Mouse (Mus musculus) CH12.LX (cell line): ENCODE results near the gene Rpl35a. TPM values are rescaled to one million over a fixed set of nuclear protein-coding genes. Genes with fewer than 3 reads are reported as not detected.

Experiments
- DNase-seq: peaks from one replicate; pipeline ENCODE4 v3.0.0-alpha.2; 2013; ENCODE audit errors: extremely low read depth
- H3K27ac ChIP-seq: 2 replicates; pipeline ENCODE4 v1.5.1; 2012; ENCODE audit warnings: low read depth, mild to moderate bottlenecking, control low read depth, moderate library complexity; ENCODE audit not compliant: insufficient read depth
- H3K27me3 ChIP-seq: replicated peaks from 2 replicates; pipeline ENCODE3; 2012; ENCODE audit warnings: inconsistent platforms
- H3K36me3 ChIP-seq, 2 experiments: replicated peaks in 1 of 2; 2 replicates each; pipeline versions ENCODE3 to v1.6.1; 2012; ENCODE audit warnings: inconsistent platforms in 1 of 2, low read length in 1 of 2, mild to moderate bottlenecking in 1 of 2, mixed read lengths in 1 of 2, moderate library complexity in 1 of 2; ENCODE audit not compliant: control insufficient read depth in 1 of 2, insufficient read depth in 1 of 2
- H3K4me1 ChIP-seq, 2 experiments: 2 replicates each; pipeline ENCODE4 v1.6.1; 2012; ENCODE audit warnings: inconsistent platforms in 1 of 2, moderate library complexity in 1 of 2; ENCODE audit not compliant: insufficient read depth in 2 of 2, control insufficient read depth in 1 of 2
- H3K4me2 ChIP-seq: 2 replicates; pipeline ENCODE4 v1.6.1; 2012; ENCODE audit warnings: low read depth, mild to moderate bottlenecking, control low read depth; ENCODE audit not compliant: poor library complexity, insufficient read depth, severe bottlenecking
- H3K4me3 ChIP-seq, 3 experiments: fragments of 150-350 bp in 1 of 3; sonication (generic) in 1 of 3; replicated peaks in 1 of 3; 2 replicates each; pipeline versions ENCODE3 to v1.5.1; 2011 to 2012; ENCODE audit warnings: low read depth in 2 of 3, low read length in 2 of 3, mild to moderate bottlenecking in 2 of 3, moderate library complexity in 2 of 3, control low read depth in 1 of 3, improper control_type of control experiment in 1 of 3, inconsistent platforms in 1 of 3, mixed read lengths in 1 of 3; ENCODE audit not compliant: poor library complexity in 1 of 3
- H3K79me2 ChIP-seq: replicated peaks from 2 replicates; pipeline ENCODE4 v1.6.1; 2012; ENCODE audit warnings: mild to moderate bottlenecking, moderate library complexity; ENCODE audit not compliant: control insufficient read depth, poor library complexity, insufficient read depth, severe bottlenecking; ENCODE audit errors: extremely low read depth
- H3K9ac ChIP-seq: 2 replicates; pipeline ENCODE4 v1.6.1; 2012; ENCODE audit warnings: low read depth, mild to moderate bottlenecking, control low read depth, moderate library complexity; ENCODE audit not compliant: insufficient read depth
- H3K9me3 ChIP-seq: replicated peaks from 2 replicates; pipeline ENCODE3; 2012; ENCODE audit warnings: low read length, inconsistent platforms, mixed read lengths
- BHLHE40 ChIP-seq: IDR thresholded peaks from 2 replicates; pipeline ENCODE4 v1.6.1; 2011; ENCODE audit warnings: mild to moderate bottlenecking, low read depth, low read length, improper control_type of control experiment
- CTCF ChIP-seq, 2 experiments: IDR thresholded peaks in 1 of 2; conservative IDR thresholded peaks in 1 of 2; 2 replicates each; pipeline ENCODE4 v1.5.1; 2011 to 2012; ENCODE audit warnings: low read depth in 2 of 2, low read length in 2 of 2, improper control_type of control experiment in 1 of 2, inconsistent platforms in 1 of 2, mild to moderate bottlenecking in 1 of 2, moderate library complexity in 1 of 2
- EP300 ChIP-seq: IDR thresholded peaks from 2 replicates; pipeline ENCODE4 v1.6.1; 2011; ENCODE audit warnings: low read length, improper control_type of control experiment
- ETS1 ChIP-seq: conservative IDR thresholded peaks from 2 replicates; pipeline ENCODE4 v1.6.1; 2012; ENCODE audit warnings: low read depth, mild to moderate bottlenecking, inconsistent platforms, low read length, improper control_type of control experiment, moderate library complexity
- GABPA ChIP-seq: IDR thresholded peaks from 2 replicates; pipeline ENCODE4 v1.6.1; 2012; ENCODE audit warnings: low read depth, low read length, improper control_type of control experiment, inconsistent platforms; ENCODE audit not compliant: insufficient replicate concordance
- KAT2A ChIP-seq: IDR thresholded peaks from 2 replicates; pipeline ENCODE4 v1.6.1; 2012; ENCODE audit warnings: low read length, improper control_type of control experiment, inconsistent platforms; ENCODE audit not compliant: insufficient replicate concordance
- MAFK ChIP-seq: IDR thresholded peaks from 2 replicates; pipeline ENCODE4 v1.6.1; 2011; ENCODE audit warnings: low read length, improper control_type of control experiment; ENCODE audit not compliant: insufficient replicate concordance
- MAZ ChIP-seq: IDR thresholded peaks from 2 replicates; pipeline ENCODE4 v1.6.1; 2012; ENCODE audit warnings: low read depth, mild to moderate bottlenecking, inconsistent platforms, low read length, improper control_type of control experiment, moderate library complexity
- MEF2A ChIP-seq: IDR thresholded peaks from 2 replicates; pipeline ENCODE4 v1.6.1; 2014; ENCODE audit warnings: low read depth, mild to moderate bottlenecking, inconsistent platforms, low read length, improper control_type of control experiment, borderline replicate concordance
- MXI1 ChIP-seq: IDR thresholded peaks from 2 replicates; pipeline ENCODE4 v1.6.1; 2011; ENCODE audit warnings: mild to moderate bottlenecking, low read depth, low read length, improper control_type of control experiment
- MYC ChIP-seq: IDR thresholded peaks from 2 replicates; pipeline ENCODE4 v1.6.1; 2011; ENCODE audit warnings: low read depth, mild to moderate bottlenecking, improper control_type of control experiment, low read length
- NELFE ChIP-seq: IDR thresholded peaks from 2 replicates; pipeline ENCODE4 v1.6.1; 2011; ENCODE audit warnings: low read depth, low read length, improper control_type of control experiment
- PAX5 ChIP-seq: IDR thresholded peaks from 2 replicates; pipeline ENCODE4 v1.6.1; 2012; ENCODE audit warnings: low read length, inconsistent platforms, mixed read lengths
- POLR2A ChIP-seq: IDR thresholded peaks from 2 replicates; pipeline ENCODE4 v1.6.1; 2011; ENCODE audit warnings: low read depth, mild to moderate bottlenecking, improper control_type of control experiment, low read length
- RAD21 ChIP-seq: IDR thresholded peaks from 2 replicates; pipeline ENCODE4 v1.6.1; 2011; ENCODE audit warnings: low read depth, mild to moderate bottlenecking, low read length, improper control_type of control experiment, moderate library complexity
- RCOR1 ChIP-seq: conservative IDR thresholded peaks from 2 replicates; pipeline ENCODE4 v1.6.1; 2012; ENCODE audit warnings: low read depth, mild to moderate bottlenecking, inconsistent platforms, low read length, improper control_type of control experiment
- SIN3A ChIP-seq: IDR thresholded peaks from 2 replicates; pipeline ENCODE4 v1.6.1; 2012; ENCODE audit warnings: low read length, improper control_type of control experiment, inconsistent platforms
- TCF12 ChIP-seq: IDR thresholded peaks from 2 replicates; pipeline ENCODE4 v1.6.1; 2014; ENCODE audit warnings: low read depth, mild to moderate bottlenecking, inconsistent platforms, low read length, improper control_type of control experiment
- USF2 ChIP-seq: conservative IDR thresholded peaks from 2 replicates; pipeline ENCODE4 v1.6.1; 2011; ENCODE audit warnings: low read depth, low read length, improper control_type of control experiment
- ZNF384 ChIP-seq: IDR thresholded peaks from 2 replicates; pipeline ENCODE4 v1.6.1; 2012; ENCODE audit warnings: low read depth, low read length, improper control_type of control experiment, inconsistent platforms
- dilution Hi-C: fragments of 300-500 bp; cut with MboI; formaldehyde crosslinking; loops from 2 replicates; pipeline ENCODE4 v1.14.3; 2020; ENCODE audit warnings: low sequenced_read_pairs; ENCODE audit not compliant: extremely low pct_unique_long_range_greater_than_20kb, extremely low pct_ligation_motif_present
- in situ Hi-C: fragments of 300-500 bp; cut with MboI; formaldehyde crosslinking; loops from 3 replicates; pipeline ENCODE4 v1.14.3; 2019; ENCODE audit warnings: low sequenced_read_pairs, low pct_ligation_motif_present, low pct_unique_long_range_greater_than_20kb, mixed read lengths
- polyA plus RNA-seq: library from polyadenylated mRNA; unstranded; fragments of >175 nt; gene quantifications from 2 replicates; pipeline ENCODE4 v1.2.1, GENCODE M21; 2012; ENCODE audit warnings: low read depth; ENCODE audit not compliant: insufficient read length
- total RNA-seq, 2 experiments: library from RNA; depleted of rRNA; stranded (reverse); fragments of 300-350 nt in 1 of 2; fragments of >200 nt in 1 of 2; gene quantifications; 2 replicates each; pipeline ENCODE4 v1.2.3; 2012 to 2014

Rpl35a gene
- total and polyA plus RNA-seq, 3 experiments, result 3,182 to 7,521 (median 3,875) TPM

- H3K4me1 ChIP-seq, result peaks cover 15 to 20% of the 10 kb centered on the region in 2 experiments
- TF ChIP-seq BHLHE40, result no peak
- no peak for TF ChIP-seq POLR2A
- TF ChIP-seq MAZ, result no peak
- TF ChIP-seq GABPA, result no peak
- no peak for TF ChIP-seq MYC
- no peak for TF ChIP-seq MAFK
- no peak for TF ChIP-seq PAX5
- TF ChIP-seq USF2, result no peak
- no peak for TF ChIP-seq MEF2A
- TF ChIP-seq MXI1, result no peak
- TF ChIP-seq CTCF (conservative IDR thresholded peaks at IDR 0.05 in 1 of 2, IDR thresholded peaks at IDR 0.05 in 1 of 2; ENCODE audit: low read depth in 2 of 2, low read length in 2 of 2), result no peak
- TF ChIP-seq, all 38 proteins: peak for 0
- Histone ChIP-seq H3K9me3 (no peaks in the 10 kb centered on the region), H3K4me3 (no peak overlapping the region), H3K9ac (no peak overlapping the region), H3K79me2 (no peaks in the 10 kb centered on the region), H3K27ac (no peak overlapping the region), H3K4me2 (no peak overlapping the region), H3K27me3 (no peaks in the 10 kb centered on the region), H3K36me3 (peaks cover 24 to 79% of the 10 kb centered on the region in 2 experiments)
- DNase-seq, result no peak
- dilution Hi-C loops (no loop called here), in situ Hi-C loops (no loop called here)
Measured at GRCm38 (mm10) chr16:33015986-33016385, 40.3 kb upstream of the Rpl35a start.

- TF ChIP-seq NELFE (no peak), USF2 (no peak), KAT2A (no peak), RAD21 (no peak), ZNF384 (peak; percentile 89), EP300 (0 out of 2 replicates have a peak, but pooled peaks have one; percentile 16), TCF12 (peak; percentile 42; the same call in 1 of the 2 replicates), ETS1 (peak; percentile 65), GABPA (no peak), SIN3A (0 out of 2 replicates have a peak, but pooled peaks have one; percentile 23), MEF2A (peak; percentile 63), RCOR1 (no peak)
- Histone ChIP-seq H3K79me2 (no peaks in the 10 kb centered on the region), H3K9me3 (no peaks in the 10 kb centered on the region), H3K27ac (0 out of 2 replicates have a peak overlapping the region, but pooled peaks have one; percentile 24), H3K4me1 (peaks cover 15 to 20% of the 10 kb centered on the region in 2 experiments), H3K27me3 (no peaks in the 10 kb centered on the region), H3K36me3 (peaks cover 16 to 67% of the 10 kb centered on the region in 2 experiments), H3K4me3 (peak overlapping the region in 1 of 3 experiments; percentile 45), H3K4me2 (peak overlapping the region; percentile 31), H3K9ac (no peak overlapping the region)
- in situ Hi-C loops (no loop called here), dilution Hi-C loops (no loop called here)
- peak; percentile 29 for DNase-seq
Measured at GRCm38 (mm10) chr16:33017677-33018349, 38.4 kb upstream of the Rpl35a start.
